Mouse (Mus musculus) midbrain, embryonic 13.5 days (tissue): ENCODE results near the gene Foxe3. TPM values are rescaled to one million over a fixed set of nuclear protein-coding genes. Genes with fewer than 3 reads are reported as not detected.
A peak's percentile ranks its signal among the peaks of the same experiment; 100 is the strongest.

ENCODE experiments used
- ATAC-seq: fragments of 200-750 bp; cut with Nextera tagmentation; 2 replicates; pipeline ENCODE4 v1.8.0; 2017; ENCODE audit warnings: mild to moderate bottlenecking, moderate TSS enrichment, moderate library complexity
- H3K27ac ChIP-seq: fragments of 300-500 bp; sonication (generic); 2 replicates; pipeline ENCODE4 v1.5.1; 2015; ENCODE audit warnings: inconsistent platforms, mild to moderate bottlenecking, moderate library complexity
- H3K27me3 ChIP-seq: fragments of 300-500 bp; sonication (generic); 2 replicates; pipeline ENCODE4 v1.6.1; 2015; ENCODE audit warnings: mild to moderate bottlenecking, inconsistent platforms
- H3K36me3 ChIP-seq: fragments of 300-500 bp; sonication (generic); 2 replicates; pipeline ENCODE4 v1.6.1; 2015; ENCODE audit warnings: mild to moderate bottlenecking, inconsistent platforms
- H3K4me1 ChIP-seq: fragments of 300-500 bp; sonication (generic); replicated peaks from 2 replicates; pipeline ENCODE4 v1.6.1; 2015; ENCODE audit warnings: inconsistent platforms
- H3K4me2 ChIP-seq: fragments of 300-500 bp; sonication (generic); replicated peaks from 2 replicates; pipeline ENCODE4 v1.6.1; 2015; ENCODE audit warnings: moderate library complexity, mild to moderate bottlenecking, inconsistent platforms
- H3K4me3 ChIP-seq: fragments of 300-500 bp; sonication (generic); replicated peaks from 2 replicates; pipeline ENCODE4 v1.5.1; 2015; ENCODE audit warnings: mild to moderate bottlenecking, inconsistent platforms
- H3K9ac ChIP-seq: fragments of 300-500 bp; sonication (generic); replicated peaks from 2 replicates; pipeline ENCODE4 v1.6.1; 2015; ENCODE audit warnings: mild to moderate bottlenecking, inconsistent platforms
- H3K9me3 ChIP-seq: fragments of 300-500 bp; sonication (generic); 2 replicates; pipeline ENCODE4 v1.6.1; 2016; ENCODE audit warnings: mild to moderate bottlenecking, inconsistent platforms
- WGBS: fragments of 180-500 bp; shearing (Covaris S2); methylation state at CpG from one replicate; pipeline ENCODE4 v1.1.7; 2015; 5-methylcytosine and 5-hydroxymethylcytosine counted together
- polyA plus RNA-seq: library from polyadenylated mRNA; unstranded; fragments of >200 nt; fragmentation: Nextera tagmentation; extraction: Ambion mirVana; gene quantifications from 2 replicates; pipeline ENCODE4 v1.2.1, GENCODE M21; 2015

Gene Foxe3
- polyA plus RNA-seq, 1 experiment from 2014 or later = not detected

DNA sequence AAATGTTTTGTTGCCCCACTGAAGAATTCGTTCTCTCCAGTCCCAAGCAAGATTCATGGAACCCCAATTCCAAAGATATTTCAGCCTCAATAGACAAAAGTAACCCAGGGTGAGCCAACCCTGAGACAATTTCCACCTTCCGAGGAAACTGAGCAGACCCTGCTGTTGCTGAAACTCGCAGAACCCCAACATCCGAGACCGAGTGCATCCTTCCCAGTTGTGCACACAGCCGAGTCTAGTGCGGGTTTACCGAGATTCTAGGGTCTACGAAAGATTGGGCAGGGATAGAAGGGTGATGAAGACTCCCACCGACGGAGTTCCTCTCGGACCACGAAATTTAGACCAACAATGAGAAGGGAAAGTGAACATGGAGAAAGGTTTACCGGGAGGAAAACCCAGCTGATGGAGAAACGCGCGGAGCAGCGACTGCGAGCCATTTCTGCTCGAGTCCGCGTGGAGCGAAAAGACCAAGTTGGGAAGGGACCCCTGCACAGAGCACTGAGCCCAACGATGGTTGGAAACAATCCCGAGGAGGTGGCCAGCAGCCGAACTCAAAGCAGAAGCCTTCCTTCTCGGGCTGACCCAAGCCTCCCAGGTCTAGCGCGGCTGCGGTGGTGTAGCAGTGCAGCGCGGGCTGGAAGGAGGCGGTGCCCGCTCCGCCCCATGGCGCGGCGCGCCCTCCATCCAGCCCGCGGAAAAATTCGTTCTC is 24.0 kb downstream of the Foxe3 start:
- under 1% methylated on average over 42 of the region's 42 CpGs for WGBS
- peaks cover 100% of the 10 kb centered on the region for H3K27me3 ChIP-seq
- peaks cover 14% of the 10 kb centered on the region for H3K4me1 ChIP-seq
- peak overlapping the region; percentile 33 for H3K4me2 ChIP-seq
- no peaks in the 10 kb centered on the region for H3K36me3 ChIP-seq
- peak; percentile 22; the same call in 1 of the 2 replicates for ATAC-seq
- H3K9ac ChIP-seq = no peak overlapping the region
- H3K27ac ChIP-seq = no peak overlapping the region
- peak overlapping the region; percentile 21 for H3K4me3 ChIP-seq
- no peaks in the 10 kb centered on the region for H3K9me3 ChIP-seq

DNA sequence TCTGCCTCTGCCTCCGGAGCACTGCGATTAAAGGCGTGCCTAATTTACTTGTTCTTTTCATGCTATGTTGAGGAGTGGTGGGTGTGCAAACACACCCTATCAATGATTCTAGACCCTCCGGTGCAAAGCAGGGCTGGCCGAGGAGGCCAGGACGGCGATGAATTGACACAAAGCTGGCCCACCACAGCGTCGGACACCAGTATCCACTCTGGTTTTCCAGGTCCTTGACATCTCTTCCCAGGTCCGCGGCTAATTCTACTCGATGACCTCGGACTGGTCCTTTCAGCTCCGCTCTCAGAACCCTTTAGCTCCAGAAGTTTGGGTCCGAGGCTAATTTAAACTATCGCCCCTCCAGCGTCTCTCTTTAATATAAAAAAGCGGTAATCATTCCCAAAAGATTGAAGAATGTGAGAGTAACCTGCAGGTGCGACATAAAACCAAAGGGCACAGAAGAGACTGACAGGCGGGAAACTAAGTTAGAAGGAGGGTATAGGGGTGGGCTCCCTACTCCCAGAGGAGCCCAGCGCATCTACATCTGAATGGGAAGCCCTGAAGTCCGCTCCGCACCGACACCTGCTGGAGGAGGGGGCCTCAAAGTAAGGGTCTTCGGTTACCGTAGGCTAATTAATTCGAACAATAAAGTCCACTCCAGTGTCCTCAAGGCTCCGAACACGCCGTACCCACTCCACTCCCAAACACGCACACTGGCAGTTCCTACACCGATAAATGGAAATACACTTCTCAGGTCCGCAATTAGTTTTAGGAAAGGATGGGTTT is 24.8 kb downstream of the Foxe3 start:
- Histone ChIP-seq H3K27ac (no peak overlapping the region), H3K4me3 (no peak overlapping the region; the same call in 1 of the 2 replicates), H3K27me3 (peaks cover 100% of the 10 kb centered on the region), H3K4me2 (no peak overlapping the region), H3K4me1 (peaks cover 14% of the 10 kb centered on the region), H3K9ac (no peak overlapping the region), H3K9me3 (no peaks in the 10 kb centered on the region), H3K36me3 (no peaks in the 10 kb centered on the region)
- under 1% methylated on average over 33 of the region's 33 CpGs for WGBS
- no peak; the same call in 1 of the 2 replicates for ATAC-seq

GRCm38 (mm10) chr4:114899885-114900284 is 25.9 kb downstream of the Foxe3 start:
- whole genome bisulfite sequencing = 8% methylated on average over 3 of the region's 3 CpGs
- Histone ChIP-seq H3K27ac (no peak overlapping the region), H3K27me3 (peaks cover 93% of the 10 kb centered on the region), H3K4me2 (no peak overlapping the region), H3K4me1 (peaks cover 14% of the 10 kb centered on the region), H3K36me3 (no peaks in the 10 kb centered on the region), H3K9me3 (no peaks in the 10 kb centered on the region), H3K4me3 (no peak overlapping the region), H3K9ac (no peak overlapping the region)
- no peak for ATAC-seq

- H3K27me3 ChIP-seq = peaks cover 73% of the 10 kb centered on the region
- no peaks in the 10 kb centered on the region for H3K36me3 ChIP-seq
- no peaks in the 10 kb centered on the region for H3K9me3 ChIP-seq
- H3K4me3 ChIP-seq = no peak overlapping the region
- H3K27ac ChIP-seq = no peak overlapping the region
- H3K4me1 ChIP-seq = peaks cover 12% of the 10 kb centered on the region
- WGBS = 12% methylated on average over 4 of the region's 4 CpGs
- no peak overlapping the region for H3K4me2 ChIP-seq
- H3K9ac ChIP-seq = no peak overlapping the region
- no peak for ATAC-seq
Observed at GRCm38 (mm10) chr4:114897853-114898252, 28.0 kb downstream of the Foxe3 start.

GRCm38 (mm10) chr4:114882232-114882631 is 43.6 kb downstream of the Foxe3 start:
- WGBS = 70% methylated on average over 1 of the region's 1 CpGs
- H3K36me3 ChIP-seq = no peaks in the 10 kb centered on the region
- H3K4me3 ChIP-seq = no peak overlapping the region
- 0 out of 2 replicates have a peak, but pooled peaks cover 4% of the 10 kb centered on the region for H3K27me3 ChIP-seq
- H3K9ac ChIP-seq = no peak overlapping the region
- no peaks in the 10 kb centered on the region for H3K9me3 ChIP-seq
- H3K4me2 ChIP-seq = no peak overlapping the region
- H3K4me1 ChIP-seq = 0 out of 2 replicates have a peak, but pooled peaks cover 3% of the 10 kb centered on the region
- H3K27ac ChIP-seq = no peak overlapping the region
- ATAC-seq = peak; percentile 55; the same call in 1 of the 2 replicates

DNA sequence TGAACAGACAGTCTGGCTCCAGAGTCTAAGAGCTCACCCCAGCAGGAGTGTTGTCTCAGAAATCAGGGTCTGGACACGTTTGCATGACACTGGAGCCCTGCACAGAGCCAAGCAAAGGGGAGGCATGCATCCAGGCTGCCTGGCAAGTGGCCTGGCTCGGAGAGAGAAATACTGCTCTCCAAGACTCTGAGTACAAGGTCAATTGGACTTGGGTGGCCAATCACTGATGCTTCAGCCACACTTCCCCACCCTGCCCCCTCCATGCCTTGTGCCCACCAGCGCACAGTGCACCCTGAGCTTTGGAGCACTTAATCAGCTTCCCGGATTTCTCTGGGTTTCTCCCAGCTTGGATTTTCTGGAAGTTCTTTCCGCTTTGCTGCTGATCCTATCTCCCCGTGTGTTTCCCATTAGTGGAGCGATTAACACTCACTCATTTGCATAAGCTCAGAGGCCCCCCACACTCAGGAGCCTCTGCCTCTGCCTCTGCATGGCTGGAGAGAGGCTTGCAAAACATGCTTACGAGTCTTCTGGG is 49.3 kb downstream of the Foxe3 start:
- H3K36me3 ChIP-seq = no peaks in the 10 kb centered on the region
- no peak overlapping the region for H3K4me3 ChIP-seq
- no peaks in the 10 kb centered on the region for H3K9me3 ChIP-seq
- H3K27ac ChIP-seq = no peak overlapping the region
- H3K9ac ChIP-seq = no peak overlapping the region
- 0 out of 2 replicates have a peak, but pooled peaks cover 3% of the 10 kb centered on the region for H3K4me1 ChIP-seq
- no peak overlapping the region for H3K4me2 ChIP-seq
- H3K27me3 ChIP-seq = no peaks in the 10 kb centered on the region
- 13% methylated on average over 8 of the region's 8 CpGs for WGBS
- peak; percentile 50; the same call in 1 of the 2 replicates for ATAC-seq

Other genes starting within 250 kb of the Foxe3 start
- gene Gm12830, start 104.3 kb downstream of the Foxe3 start, polyA plus RNA-seq = 0.08 TPM in 1 of 2 replicates, not detected in the other
- gene Foxd2, start 17.1 kb downstream of the Foxe3 start, polyA plus RNA-seq = 0.41 and 0.50 TPM in 2 replicates
- gene Cmpk1, start 61.2 kb upstream of the Foxe3 start, polyA plus RNA-seq = 163 TPM in 2 replicates
- 4.7 and 5.7 TPM in 2 replicates for gene Stil, start 74.1 kb upstream of the Foxe3 start, polyA plus RNA-seq
- 7.6 and 11.9 TPM in 2 replicates for gene Tal1, start 130.4 kb upstream of the Foxe3 start, polyA plus RNA-seq
- 5.9 and 6.3 TPM in 2 replicates for gene Pdzk1ip1, start 162.7 kb upstream of the Foxe3 start, polyA plus RNA-seq
- gene Cyp4x1, start 208.3 kb upstream of the Foxe3 start, polyA plus RNA-seq = 3.6 and 4.4 TPM in 2 replicates